In the genomic region with DNA sequence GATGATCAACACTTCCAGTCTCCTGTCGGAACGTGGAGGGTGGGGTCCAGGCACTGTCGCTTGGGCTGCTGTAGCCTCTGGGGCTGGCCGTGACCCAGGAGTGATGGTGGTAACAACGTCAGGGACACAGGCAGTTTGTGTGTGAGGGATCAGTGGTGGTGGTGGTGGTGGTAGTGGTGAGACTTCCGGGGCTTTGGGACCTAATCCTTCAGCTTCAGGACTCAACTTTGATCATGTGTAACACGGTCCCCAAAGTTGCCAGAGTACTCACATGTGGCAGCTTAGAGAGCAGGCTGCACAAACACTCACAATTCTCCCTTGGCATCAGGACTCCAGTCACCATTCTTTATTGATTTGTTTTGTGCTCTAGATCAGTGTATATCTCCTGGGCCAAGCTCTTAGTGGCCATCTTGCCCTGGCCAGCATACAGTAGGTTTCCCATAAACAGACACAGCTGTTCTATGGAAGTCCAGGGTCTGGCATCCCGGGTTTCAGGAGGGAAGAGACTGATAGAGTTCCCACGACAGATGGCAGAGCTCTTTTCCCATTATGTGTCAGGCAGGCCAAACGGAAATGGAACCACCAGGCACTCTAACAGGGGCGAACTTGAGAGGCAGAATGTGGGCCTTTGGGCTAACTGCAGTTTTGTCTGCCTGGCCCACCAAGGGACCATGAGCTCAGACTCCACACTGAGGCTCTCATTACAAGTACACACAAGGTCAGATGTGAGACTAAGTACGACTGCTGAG, we compare ENCODE assay signal across 8 mouse cellular contexts. TPM values are rescaled to one million over a fixed set of nuclear protein-coding genes. Genes with fewer than 3 reads are reported as not detected.
DNase-seq lines count a peak whose midpoint lies in the region; ATAC-seq and TF ChIP-seq lines count a peak whose summit lies in the region.

No protein-coding gene starts in this region.

- peak overlapping the region; percentile 84 for H3K4me3 ChIP-seq in heart, embryonic 15.5 days
- peak overlapping the region; percentile 80 to 92 for H3K4me3 ChIP-seq in ES-E14 (ENCODE audit: insufficient read depth in 1 of 2, low read depth in 1 of 2, low read length in 2 of 2, poor library complexity in 1 of 2, severe bottlenecking in 1 of 2)
- H3K4me3 ChIP-seq in embryonic facial prominence, embryonic 12.5 days = peak overlapping the region; percentile 86
- H3K4me3 ChIP-seq in intestine, embryonic 15.5 days (replicated peaks) = peak overlapping the region; percentile 87
- peak overlapping the region; percentile 56 for H3K4me3 ChIP-seq in midbrain, embryonic 15.5 days

- no peaks in the 10 kb centered on the region for H3K27me3 ChIP-seq in heart, embryonic 15.5 days
- no peaks in the 10 kb centered on the region for H3K27me3 ChIP-seq in embryonic facial prominence, embryonic 12.5 days
- H3K27me3 ChIP-seq in intestine, embryonic 15.5 days (replicated peaks) = no peaks in the 10 kb centered on the region
- no peaks in the 10 kb centered on the region for H3K27me3 ChIP-seq in midbrain, embryonic 15.5 days (replicated peaks)

- no peak; the same call in 1 of the 2 replicates for ATAC-seq in heart, embryonic 15.5 days (replicated peaks; ENCODE audit: insufficient number of reproducible peaks, insufficient read depth, low FRiP score, low read depth)
- ATAC-seq in embryonic facial prominence, embryonic 12.5 days (ENCODE audit: insufficient number of reproducible peaks, insufficient read depth, low FRiP score, low TSS enrichment) = 0 out of 2 replicates have a peak, but pooled peaks have one; percentile 8
- ATAC-seq in intestine, embryonic 15.5 days = peak; percentile 45
- peak; percentile 31 for ATAC-seq in midbrain, embryonic 15.5 days (replicated peaks)

- no peak for DNase-seq in heart, adult 8-10 months (ENCODE audit: low spot score)
- DNase-seq in ES-E14 (ENCODE audit: low read depth, low spot score) = no peak
- DNase-seq in layer of hippocampus, postnatal 25 days (ENCODE audit: extremely low spot score in 1 of 2, low spot score in 1 of 2) = no peak
- DNase-seq in cerebellum, adult 9-10 months = no peak

- H3K4me1 ChIP-seq in heart, embryonic 15.5 days (replicated peaks) = peaks cover 25% of the 10 kb centered on the region
- peaks cover 3 to 18% of the 10 kb centered on the region in 2 experiments; a peak in 1 of 4 replicates for H3K4me1 ChIP-seq in ES-E14 (ENCODE audit: control insufficient read depth in 2 of 2, insufficient read depth in 2 of 2, low read length in 2 of 2, poor library complexity in 1 of 2)
- H3K4me1 ChIP-seq in embryonic facial prominence, embryonic 12.5 days = peaks cover 21% of the 10 kb centered on the region
- H3K4me1 ChIP-seq in intestine, embryonic 15.5 days (replicated peaks) = peaks cover 21% of the 10 kb centered on the region
- H3K4me1 ChIP-seq in midbrain, embryonic 15.5 days = peaks cover 33% of the 10 kb centered on the region

- peak overlapping the region; percentile 90 for H3K9ac ChIP-seq in heart, embryonic 15.5 days
- H3K9ac ChIP-seq in ES-E14 (ENCODE audit: insufficient read depth, low read depth, low read length, poor library complexity, severe bottlenecking) = peak overlapping the region; percentile 27; the same call in 1 of the 2 replicates
- peak overlapping the region; percentile 89 for H3K9ac ChIP-seq in embryonic facial prominence, embryonic 12.5 days
- H3K9ac ChIP-seq in intestine, embryonic 15.5 days = peak overlapping the region; percentile 90
- H3K9ac ChIP-seq in midbrain, embryonic 15.5 days = peak overlapping the region; percentile 78

- H3K27ac ChIP-seq in heart, embryonic 15.5 days = peak overlapping the region; percentile 88
- H3K27ac ChIP-seq in ES-E14 (ENCODE audit: insufficient read depth, low read depth, low read length, poor library complexity, severe bottlenecking) = no peak overlapping the region
- peak overlapping the region; percentile 87 for H3K27ac ChIP-seq in embryonic facial prominence, embryonic 12.5 days
- H3K27ac ChIP-seq in intestine, embryonic 15.5 days = peak overlapping the region; percentile 91
- H3K27ac ChIP-seq in midbrain, embryonic 15.5 days = peak overlapping the region; percentile 84

- H3K4me2 ChIP-seq in heart, embryonic 15.5 days = peak overlapping the region; percentile 74
- peak overlapping the region; percentile 74 for H3K4me2 ChIP-seq in embryonic facial prominence, embryonic 12.5 days (replicated peaks)
- H3K4me2 ChIP-seq in intestine, embryonic 15.5 days (replicated peaks) = peak overlapping the region; percentile 78
- peak overlapping the region; percentile 81 for H3K4me2 ChIP-seq in midbrain, embryonic 15.5 days

- no peaks in the 10 kb centered on the region for H3K9me3 ChIP-seq in heart, embryonic 15.5 days (replicated peaks)
- H3K9me3 ChIP-seq in ES-E14 (ENCODE audit: control insufficient read depth, insufficient read depth, low read depth, low read length) = no peaks in the 10 kb centered on the region
- no peaks in the 10 kb centered on the region for H3K9me3 ChIP-seq in embryonic facial prominence, embryonic 12.5 days
- no peaks in the 10 kb centered on the region for H3K9me3 ChIP-seq in intestine, embryonic 15.5 days
- no peaks in the 10 kb centered on the region for H3K9me3 ChIP-seq in midbrain, embryonic 15.5 days

- H3K36me3 ChIP-seq in heart, embryonic 15.5 days = peaks cover 33% of the 10 kb centered on the region
- H3K36me3 ChIP-seq in ES-E14 (ENCODE audit: control insufficient read depth, insufficient read depth, low read length, poor library complexity, severe bottlenecking) = peaks cover 8% of the 10 kb centered on the region; the same call in 1 of the 2 replicates
- peaks cover 40% of the 10 kb centered on the region for H3K36me3 ChIP-seq in embryonic facial prominence, embryonic 12.5 days
- peaks cover 20% of the 10 kb centered on the region; the same call in 1 of the 2 replicates for H3K36me3 ChIP-seq in intestine, embryonic 15.5 days
- H3K36me3 ChIP-seq in midbrain, embryonic 15.5 days (replicated peaks) = peaks cover 22% of the 10 kb centered on the region

- in situ Hi-C loops in ES-E14 (cut with MboI; ENCODE audit: low sequenced_read_pairs in 2 of 2, unreplicated experiment in 2 of 2) = no loop called here

- WGBS in heart, embryonic 15.5 days = 4% methylated on average over 12 of the region's 12 CpGs
- WGBS in embryonic facial prominence, embryonic 12.5 days = 6% methylated on average over 12 of the region's 12 CpGs
- WGBS in intestine, embryonic 15.5 days = 6% methylated on average over 12 of the region's 12 CpGs
- WGBS in midbrain, embryonic 15.5 days = 5% methylated on average over 12 of the region's 12 CpGs

TF ChIP-seq in ES-E14, 5 proteins besides CTCF, POLR2A, EP300 and RAD21 (continues in another document):
- TF ChIP-seq ZNF384 (IDR thresholded peaks at IDR 0.05; ENCODE audit: low read depth, low read length) (no peak), MAFK (IDR thresholded peaks at IDR 0.05; ENCODE audit: insufficient read depth, low read depth, low read length) (no peak), CHD2 (IDR thresholded peaks at IDR 0.05; ENCODE audit: low read depth, low read length) (no peak)

RNA-seq across cellular contexts. Expression of a gene that starts 0.5 kb away (rescaled TPM):
- 66.3 and 85.1 TPM in 2 replicates for polyA plus RNA-seq in heart, embryonic 15.5 days (2015; fragmentation: Nextera tagmentation; extraction: Ambion mirVana)
- 100 to 1,000 TPM; 124 to 147 (median 134) TPM for total RNA-seq in heart, adult 8-10 months (2022)
- 53.3 and 55.3 TPM in 2 replicates for total RNA-seq in ES-E14 (2012; rRNA removed)
- 72.9 and 76.2 TPM in 2 replicates for polyA plus RNA-seq in embryonic facial prominence, embryonic 12.5 days (2016; fragmentation: Nextera tagmentation; extraction: Ambion mirVana)
- polyA plus RNA-seq in intestine, embryonic 15.5 days (2015; fragmentation: Nextera tagmentation; extraction: Ambion mirVana) = 74.8 and 86.2 TPM in 2 replicates
- polyA plus RNA-seq in midbrain, embryonic 15.5 days (2015; fragmentation: Nextera tagmentation; extraction: Ambion mirVana) = 81.5 and 83.4 TPM in 2 replicates
- 10 to 100 TPM; 56.8 to 59.6 TPM for total RNA-seq in layer of hippocampus, postnatal 25 days (2021)

RNA-seq across cellular contexts. Expression of a gene that starts 0.6 kb away (rescaled TPM):
- polyA plus RNA-seq in heart, embryonic 15.5 days (2015; fragmentation: Nextera tagmentation; extraction: Ambion mirVana) = 16.5 and 18.1 TPM in 2 replicates
- 10 to 100 TPM; 37.3 to 51.5 (median 39.8) TPM for total RNA-seq in heart, adult 8-10 months (2022)
- 24.8 and 39.2 TPM in 2 replicates for total RNA-seq in ES-E14 (2012; rRNA removed)
- polyA plus RNA-seq in embryonic facial prominence, embryonic 12.5 days (2016; fragmentation: Nextera tagmentation; extraction: Ambion mirVana) = 19.1 and 19.6 TPM in 2 replicates
- polyA plus RNA-seq in intestine, embryonic 15.5 days (2015; fragmentation: Nextera tagmentation; extraction: Ambion mirVana) = 9.3 and 9.4 TPM in 2 replicates
- polyA plus RNA-seq in midbrain, embryonic 15.5 days (2015; fragmentation: Nextera tagmentation; extraction: Ambion mirVana) = 23.8 and 25.4 TPM in 2 replicates
- total RNA-seq in layer of hippocampus, postnatal 25 days (2021) = 10 to 100 TPM; 22.8 to 26.1 TPM

RNA-seq across cellular contexts. Expression of a gene that starts 28.0 kb away (rescaled TPM):
- polyA plus RNA-seq in heart, embryonic 15.5 days (2015; fragmentation: Nextera tagmentation; extraction: Ambion mirVana) = 25.2 and 35.4 TPM in 2 replicates
- total RNA-seq in heart, adult 8-10 months (2022) = 10 to 100 TPM; 11.0 to 14.5 (median 11.9) TPM
- 25.5 and 33.0 TPM in 2 replicates for total RNA-seq in ES-E14 (2012; rRNA removed)
- 105 and 110 TPM in 2 replicates for polyA plus RNA-seq in embryonic facial prominence, embryonic 12.5 days (2016; fragmentation: Nextera tagmentation; extraction: Ambion mirVana)
- polyA plus RNA-seq in intestine, embryonic 15.5 days (2015; fragmentation: Nextera tagmentation; extraction: Ambion mirVana) = 32.6 and 34.3 TPM in 2 replicates
- polyA plus RNA-seq in midbrain, embryonic 15.5 days (2015; fragmentation: Nextera tagmentation; extraction: Ambion mirVana) = 53.0 and 57.9 TPM in 2 replicates
- total RNA-seq in layer of hippocampus, postnatal 25 days (2021) = 10 to 100 TPM; 51.7 to 53.8 TPM

RNA-seq across cellular contexts. Expression of a gene that starts 49.6 kb away (rescaled TPM):
- 7.4 and 11.0 TPM in 2 replicates for polyA plus RNA-seq in heart, embryonic 15.5 days (2015; fragmentation: Nextera tagmentation; extraction: Ambion mirVana)
- total RNA-seq in heart, adult 8-10 months (2022) = 1 to 10 TPM; 3.9 to 6.1 (median 4.8) TPM
- 19.7 and 20.0 TPM in 2 replicates for total RNA-seq in ES-E14 (2012; rRNA removed)
- 21.6 and 22.1 TPM in 2 replicates for polyA plus RNA-seq in embryonic facial prominence, embryonic 12.5 days (2016; fragmentation: Nextera tagmentation; extraction: Ambion mirVana)
- 12.1 and 13.0 TPM in 2 replicates for polyA plus RNA-seq in intestine, embryonic 15.5 days (2015; fragmentation: Nextera tagmentation; extraction: Ambion mirVana)
- 8.2 and 9.4 TPM in 2 replicates for polyA plus RNA-seq in midbrain, embryonic 15.5 days (2015; fragmentation: Nextera tagmentation; extraction: Ambion mirVana)
- total RNA-seq in layer of hippocampus, postnatal 25 days (2021) = 1 to 10 TPM; 5.0 to 6.2 TPM

RNA-seq across cellular contexts. Expression of a gene that starts 49.8 kb away (rescaled TPM):
- polyA plus RNA-seq in heart, embryonic 15.5 days (2015; fragmentation: Nextera tagmentation; extraction: Ambion mirVana) = 3.2 and 4.7 TPM in 2 replicates
- total RNA-seq in heart, adult 8-10 months (2022) = 10 to 100 TPM; 14.0 to 18.0 (median 15.8) TPM
- total RNA-seq in ES-E14 (2012; rRNA removed) = 23.1 and 27.4 TPM in 2 replicates
- 7.2 and 8.0 TPM in 2 replicates for polyA plus RNA-seq in embryonic facial prominence, embryonic 12.5 days (2016; fragmentation: Nextera tagmentation; extraction: Ambion mirVana)
- 6.5 and 6.6 TPM in 2 replicates for polyA plus RNA-seq in intestine, embryonic 15.5 days (2015; fragmentation: Nextera tagmentation; extraction: Ambion mirVana)
- polyA plus RNA-seq in midbrain, embryonic 15.5 days (2015; fragmentation: Nextera tagmentation; extraction: Ambion mirVana) = 6.9 and 7.1 TPM in 2 replicates
- 10 to 100 TPM; 29.1 to 30.6 TPM for total RNA-seq in layer of hippocampus, postnatal 25 days (2021)

Comparison
In these comparisons a context has a peak if more than half of its experiments do, and no peak if none do; other contexts are left out.
1. H3K9ac ChIP-seq: peak in every context shown above with its lines; median percentile 90 in heart, embryonic 15.5 days; 90 in intestine, embryonic 15.5 days; 89 in embryonic facial prominence, embryonic 12.5 days; 78 in midbrain, embryonic 15.5 days; 27 in ES-E14.